Mouse (Mus musculus) lung, adult 2 months (tissue): ENCODE data around the gene Cfd.

ENCODE experiments used
- CTCF ChIP-seq: fragments of 200-500 bp; IDR thresholded peaks from 2 replicates; pipeline ENCODE4 v1.5.1; 2011; ENCODE audit warnings: mild to moderate bottlenecking, low read length, control low read depth; ENCODE audit not compliant: insufficient read depth
- POLR2A ChIP-seq: fragments of 200-500 bp; IDR thresholded peaks from 2 replicates; pipeline ENCODE4 v1.6.1; 2011; ENCODE audit warnings: low read depth, mild to moderate bottlenecking, control low read depth, low read length, borderline replicate concordance; ENCODE audit errors: extremely low read depth

- TF ChIP-seq CTCF (no peak), POLR2A (no peak)
Observed at GRCm38 (mm10) chr10:79856704-79857451, 33.8 kb upstream of the Cfd start.
